Mouse (Mus musculus) stomach, postnatal 0 days (tissue): ENCODE data around the gene Nlgn1. TPM values are rescaled to one million over a fixed set of nuclear protein-coding genes. Genes with fewer than 3 reads are reported as not detected.
"Not testable (repeated sequence)": the region's sequence is repeated elsewhere in the genome, so short reads cannot be mapped to it uniquely, and the experiment has no call there.

Experiments used
- ATAC-seq: fragments of 200-750 bp; cut with Nextera tagmentation; 2 replicates; pipeline ENCODE4 v1.8.0; 2017; ENCODE audit not compliant: low FRiP score, low TSS enrichment
- DNase-seq: peaks from one replicate; pipeline ENCODE4 v3.0.0-alpha.2; 2016; ENCODE audit warnings: low spot score
- H3K27ac ChIP-seq: fragments of 300-500 bp; sonication (generic); replicated peaks from 2 replicates; pipeline ENCODE4 v1.5.1; 2014; ENCODE audit warnings: mild to moderate bottlenecking, control low read depth
- H3K27me3 ChIP-seq: fragments of 300-500 bp; sonication (generic); 2 replicates; pipeline ENCODE4 v1.6.1; 2014; ENCODE audit warnings: low read length; ENCODE audit not compliant: control insufficient read depth, insufficient read depth
- H3K36me3 ChIP-seq: fragments of 300-500 bp; sonication (generic); 2 replicates; pipeline ENCODE4 v1.6.1; 2014; ENCODE audit warnings: low read length, mixed read lengths; ENCODE audit not compliant: control insufficient read depth, insufficient read depth
- H3K4me1 ChIP-seq: fragments of 300-500 bp; sonication (generic); replicated peaks from 2 replicates; pipeline ENCODE4 v1.6.1; 2014; ENCODE audit warnings: antibody characterized with exemption; ENCODE audit not compliant: control insufficient read depth, insufficient read depth
- H3K4me2 ChIP-seq: fragments of 300-500 bp; sonication (generic); replicated peaks from 2 replicates; pipeline ENCODE4 v1.6.1; 2014; ENCODE audit warnings: low read depth, mild to moderate bottlenecking, control low read depth, moderate library complexity
- H3K4me3 ChIP-seq: fragments of 300-500 bp; sonication (generic); 2 replicates; pipeline ENCODE4 v1.5.1; 2014; ENCODE audit warnings: low read depth, low read length, control low read depth
- H3K9ac ChIP-seq: fragments of 300-500 bp; sonication (generic); 2 replicates; pipeline ENCODE4 v1.6.1; 2014; ENCODE audit warnings: mild to moderate bottlenecking, low read length, control low read depth, mixed read lengths
- H3K9me3 ChIP-seq: fragments of 300-500 bp; sonication (generic); 2 replicates; pipeline ENCODE4 v1.6.1; 2016; ENCODE audit warnings: low read length; ENCODE audit not compliant: control insufficient read depth
- CTCF ChIP-seq: IDR thresholded peaks from 2 replicates; pipeline ENCODE4 v1.5.1; 2016; ENCODE audit warnings: antibody characterized with exemption, low read depth, mild to moderate bottlenecking, moderate library complexity
- EP300 ChIP-seq: optimal IDR thresholded peaks from 2 replicates; pipeline ENCODE3; 2016; ENCODE audit warnings: antibody characterized with exemption
- WGBS: fragments of 180-500 bp; shearing (Covaris S2); extraction: QIAGEN DNeasy Blood & Tissue Kit; methylation state at CpG from one replicate; pipeline ENCODE4 v1.1.7; 2014; 5-methylcytosine and 5-hydroxymethylcytosine counted together
- polyA plus RNA-seq: library from polyadenylated mRNA; unstranded; fragments of >200 nt; fragmentation: Nextera tagmentation; extraction: Ambion mirVana; gene quantifications from 2 replicates; pipeline ENCODE4 v1.2.1, GENCODE M21; 2015

Gene Nlgn1
- polyA plus RNA-seq, 1 experiment from 2014 or later, result 0.41 TPM

GRCm38 (mm10) chr3:25558513-25558912, 773.7 kb downstream of the Nlgn1 start:
- WGBS, result 100% methylated on average over 1 of the region's 1 CpGs
- not testable (repeated sequence) for ATAC-seq, H3K27ac ChIP-seq, H3K9ac ChIP-seq, DNase-seq, H3K4me1 ChIP-seq, H3K27me3 ChIP-seq, H3K4me2 ChIP-seq, H3K4me3 ChIP-seq, H3K9me3 ChIP-seq, H3K36me3 ChIP-seq
- TF ChIP-seq CTCF, result peak; percentile 21; the same call in 1 of the 2 replicates

DNA sequence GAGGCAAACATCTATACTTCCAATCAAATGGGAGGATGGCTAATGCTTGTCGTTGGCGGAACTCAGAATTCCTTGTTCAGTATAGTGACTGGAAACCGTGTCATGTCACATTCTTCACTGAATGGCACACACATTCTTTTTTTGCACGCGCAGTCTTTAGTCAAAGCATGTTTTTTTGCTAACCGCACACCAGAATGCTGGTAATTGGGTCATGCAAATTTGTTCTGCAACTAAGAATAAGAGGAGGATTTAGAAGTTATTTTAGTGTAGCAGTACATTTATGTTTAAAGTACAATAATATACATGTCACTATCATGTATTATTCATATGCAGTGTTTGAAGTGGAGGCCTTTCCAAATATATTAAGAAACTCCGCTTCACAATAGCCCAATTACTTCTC, 783.2 kb downstream of the Nlgn1 start:
- not testable (repeated sequence) for H3K9ac ChIP-seq, H3K4me1 ChIP-seq, H3K4me2 ChIP-seq, ATAC-seq, H3K36me3 ChIP-seq, H3K27me3 ChIP-seq, H3K4me3 ChIP-seq, H3K9me3 ChIP-seq, H3K27ac ChIP-seq, DNase-seq
- 90% methylated on average over 3 of the region's 7 CpGs for WGBS

- H3K27ac ChIP-seq, H3K4me3 ChIP-seq, H3K4me2 ChIP-seq, H3K4me1 ChIP-seq, DNase-seq, H3K27me3 ChIP-seq, H3K36me3 ChIP-seq, H3K9me3 ChIP-seq, ATAC-seq, H3K9ac ChIP-seq: not testable (repeated sequence)
- WGBS, result 21% methylated on average over 1 of the region's 3 CpGs
Measured at GRCm38 (mm10) chr3:25524236-25524635, 808.0 kb downstream of the Nlgn1 start.

- no peak for ATAC-seq
- 79% methylated on average over 2 of the region's 2 CpGs for WGBS
- TF ChIP-seq CTCF, result no peak
- no peak for TF ChIP-seq EP300
Measured at GRCm38 (mm10) chr3:25463051-25463450, 869.2 kb downstream of the Nlgn1 start.

DNA sequence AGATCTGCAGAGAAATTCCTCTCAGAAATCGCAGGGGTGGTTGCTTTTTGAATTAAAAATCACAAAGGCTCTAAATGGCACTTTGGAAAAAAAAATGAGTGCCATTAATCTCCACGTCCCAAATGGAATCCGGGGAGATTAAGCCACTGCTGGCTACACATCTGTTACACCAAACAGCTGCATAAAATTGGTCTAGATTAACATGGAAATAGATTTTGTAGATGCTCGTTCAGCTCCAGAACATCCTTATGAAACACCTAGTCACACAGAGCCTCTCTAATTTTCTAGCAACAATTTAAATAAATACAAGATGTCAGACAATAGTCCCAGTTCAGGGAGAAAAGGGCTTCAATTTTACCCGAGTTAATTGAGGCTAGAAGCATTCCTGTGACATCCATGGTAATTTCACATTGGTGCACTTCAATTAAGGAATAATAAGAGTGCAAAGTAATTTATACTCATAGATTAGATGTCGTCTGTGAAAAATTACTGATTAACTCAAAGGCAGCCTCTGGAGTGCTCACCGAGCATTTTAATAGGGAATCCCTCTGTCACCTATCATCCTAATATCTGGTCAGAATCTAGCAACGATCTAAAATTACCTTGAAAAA, 875.9 kb downstream of the Nlgn1 start:
- TF ChIP-seq CTCF, result no peak
- no peak for TF ChIP-seq EP300
- H3K9ac ChIP-seq, result no peak overlapping the region
- H3K4me3 ChIP-seq, result no peak overlapping the region
- H3K36me3 ChIP-seq, result no peaks in the 10 kb centered on the region
- no peak overlapping the region for H3K4me2 ChIP-seq
- no peak overlapping the region for H3K27ac ChIP-seq
- H3K27me3 ChIP-seq, result no peaks in the 10 kb centered on the region
- no peak for DNase-seq
- H3K4me1 ChIP-seq, result no peaks in the 10 kb centered on the region
- 54% methylated on average over 8 of the region's 8 CpGs for WGBS
- no peaks in the 10 kb centered on the region for H3K9me3 ChIP-seq
- ATAC-seq, result no peak

More at GRCm38 (mm10) chr3:25463051-25463450, 869.2 kb downstream of the Nlgn1 start:
- no peak overlapping the region for H3K4me3 ChIP-seq
- DNase-seq, result no peak
- H3K27ac ChIP-seq, result no peak overlapping the region
- H3K4me2 ChIP-seq, result no peak overlapping the region
- H3K4me1 ChIP-seq, result no peaks in the 10 kb centered on the region
- no peaks in the 10 kb centered on the region for H3K9me3 ChIP-seq
- no peak overlapping the region for H3K9ac ChIP-seq
- H3K36me3 ChIP-seq, result no peaks in the 10 kb centered on the region
- H3K27me3 ChIP-seq, result no peaks in the 10 kb centered on the region

- Histone ChIP-seq H3K4me2 (no peak overlapping the region), H3K4me1 (no peaks in the 10 kb centered on the region), H3K4me3 (no peak overlapping the region), H3K36me3 (no peaks in the 10 kb centered on the region), H3K27me3 (no peaks in the 10 kb centered on the region), H3K27ac (no peak overlapping the region), H3K9ac (no peak overlapping the region), H3K9me3 (no peaks in the 10 kb centered on the region)
- TF ChIP-seq EP300, result no peak
- no peak for TF ChIP-seq CTCF
- WGBS, result 57% methylated on average over 1 of the region's 1 CpGs
- no peak for DNase-seq
- ATAC-seq, result no peak
Measured at GRCm38 (mm10) chr3:25452314-25452713, 879.9 kb downstream of the Nlgn1 start.
